Mouse (Mus musculus) left cerebral cortex, postnatal 4 days (tissue): ENCODE data around the gene Myof. TPM values are rescaled to one million over a fixed set of nuclear protein-coding genes. Genes with fewer than 3 reads are reported as not detected.

Experiments used
- DNase-seq: peaks from one replicate; pipeline ENCODE4 v3.0.0-alpha.2; 2022
- intact Hi-C: fragments of 180-260 bp; cut with DNase I; formaldehyde crosslinking; loops from one replicate; pipeline ENCODE4 v1.15.1; 2025
- total RNA-seq, 2 experiments: library from RNA; stranded (reverse); gene quantifications; 2 replicates each; pipeline ENCODE4 v1.2.3; 2021

Myof gene
- total RNA-seq, 2 experiments from 2014 or later = 8.0 to 8.9 TPM

DNA sequence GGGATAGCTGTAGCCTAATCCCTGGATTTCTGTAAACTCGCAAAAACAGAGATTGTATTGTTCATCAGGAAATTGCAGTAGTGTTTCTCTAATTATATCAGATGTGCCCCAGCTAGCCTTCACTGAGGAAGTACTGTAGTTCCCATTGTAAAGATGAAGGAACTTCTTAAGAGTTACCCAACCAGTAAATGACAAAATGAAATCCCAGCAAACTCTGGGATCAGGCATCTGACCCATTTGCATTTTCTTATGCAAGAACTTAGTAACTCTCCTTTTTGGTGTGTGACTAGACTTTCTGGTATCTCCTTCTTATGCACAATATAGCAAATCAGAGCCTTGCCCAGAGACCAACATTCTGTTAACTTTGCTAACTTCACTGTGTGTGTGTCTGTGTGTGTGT lies 32.0 kb downstream of the Myof start:
- intact Hi-C loops = no loop called here
- no peak for DNase-seq

DNA sequence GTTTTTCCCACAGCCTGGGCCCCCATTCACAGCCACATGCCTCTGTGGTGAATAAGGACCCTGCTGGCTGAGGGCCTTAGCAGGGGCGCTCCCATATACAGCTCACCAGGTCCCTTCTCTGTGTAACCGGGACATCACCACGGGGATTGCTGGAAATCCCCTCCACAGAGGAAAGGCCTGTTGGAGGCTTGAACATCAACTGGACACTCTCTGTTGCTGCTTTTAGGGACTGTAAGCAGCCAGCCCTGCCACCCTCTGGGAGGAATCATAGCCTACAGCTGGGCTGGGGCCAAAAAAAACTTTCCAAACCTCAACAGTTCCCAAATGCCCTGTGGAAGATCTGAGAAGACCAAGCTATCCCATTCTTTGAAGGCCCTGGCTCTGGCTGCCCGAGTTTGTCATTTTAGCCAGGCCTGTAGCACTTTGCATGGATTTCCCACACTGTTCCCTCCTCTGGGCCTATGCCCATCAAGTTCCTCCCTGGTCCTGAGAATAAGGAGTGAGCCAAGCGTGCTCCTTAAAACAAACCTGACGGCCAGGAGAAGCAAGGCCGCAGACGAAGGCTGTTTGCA lies 38.5 kb downstream of the Myof start:
- no peak for DNase-seq
- intact Hi-C loops = no loop called here

DNA sequence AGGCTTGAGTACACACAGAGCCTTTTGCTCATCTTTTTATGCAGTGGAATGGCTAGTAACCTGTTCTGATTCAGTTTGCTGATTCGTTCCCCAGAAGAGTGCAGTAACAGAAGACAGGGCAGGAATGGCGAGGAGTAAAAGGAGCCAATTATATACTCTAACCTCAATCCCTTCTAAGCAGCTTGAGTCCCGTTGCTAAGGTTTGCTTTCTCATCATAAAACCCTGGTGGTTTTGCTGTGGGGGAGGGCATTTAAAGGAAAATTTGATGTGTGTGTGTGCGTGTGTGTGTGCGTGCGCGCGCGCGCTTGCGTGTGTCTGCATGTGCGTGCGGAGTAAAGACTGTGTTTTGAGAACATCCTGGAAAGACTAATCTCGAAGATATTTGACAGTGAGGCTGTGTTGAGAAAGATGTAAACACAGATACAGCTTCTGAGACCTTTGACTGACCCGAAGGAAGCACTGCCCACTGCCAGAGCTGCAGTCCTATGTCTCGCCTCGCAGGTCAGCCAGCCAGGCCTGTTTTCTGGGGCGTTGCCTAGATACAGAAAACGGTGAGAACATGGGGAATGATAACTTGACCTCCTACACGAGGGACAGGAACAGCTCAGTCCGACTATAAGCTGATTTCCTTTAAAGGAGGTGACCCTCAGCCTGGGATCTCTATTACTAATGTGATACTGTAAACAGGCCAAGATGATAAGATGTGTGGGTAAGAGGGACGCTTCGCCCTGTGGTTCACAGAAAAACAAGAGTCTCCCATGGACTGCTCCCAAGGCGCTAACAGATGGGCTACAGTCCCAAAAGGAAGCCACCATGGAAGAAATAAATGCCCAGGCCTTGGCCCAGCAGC lies 39.5 kb downstream of the Myof start:
- DNase-seq = no peak
- intact Hi-C loops = no loop called here

DNA sequence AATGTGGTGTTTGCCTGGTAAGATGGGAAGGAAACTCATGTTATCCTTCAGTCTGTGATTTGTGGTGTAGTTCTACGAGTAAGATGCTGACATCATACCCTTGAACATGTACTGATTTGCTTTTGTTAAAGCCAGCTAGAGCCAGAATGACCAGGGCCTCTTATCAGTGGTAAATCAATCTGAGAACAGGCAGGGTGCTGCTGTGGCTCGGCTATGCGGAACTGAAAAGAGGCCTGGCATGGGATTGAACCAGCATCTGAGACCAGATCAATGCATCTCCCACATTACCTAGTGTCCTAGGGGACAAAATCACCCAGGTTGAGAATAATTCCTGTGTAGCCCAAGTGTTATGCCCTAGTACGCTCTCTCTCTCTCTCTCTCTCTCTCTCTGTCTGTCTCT lies 40.6 kb downstream of the Myof start:
- no peak for DNase-seq
- intact Hi-C loops = no loop called here

DNA sequence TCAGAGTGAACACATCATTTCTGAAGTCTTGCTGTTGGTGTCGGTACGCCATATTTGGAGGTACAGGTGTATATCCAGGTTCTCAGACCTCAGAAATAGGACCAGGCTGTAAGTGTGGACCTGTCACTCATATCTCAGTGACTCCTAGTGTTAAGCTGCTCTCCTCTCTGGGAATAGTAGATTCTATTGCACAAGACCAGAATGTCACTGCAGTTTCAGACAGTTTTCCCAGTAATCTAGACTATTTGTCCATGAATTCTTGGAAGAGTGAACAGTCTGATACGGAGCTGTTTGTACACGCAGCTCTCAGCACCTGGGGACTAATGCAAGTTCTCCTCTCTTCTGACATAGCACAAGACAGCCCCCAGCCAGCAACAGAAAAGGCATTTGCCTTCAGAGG lies 42.4 kb downstream of the Myof start:
- intact Hi-C loops = no loop called here
- DNase-seq = no peak

DNA sequence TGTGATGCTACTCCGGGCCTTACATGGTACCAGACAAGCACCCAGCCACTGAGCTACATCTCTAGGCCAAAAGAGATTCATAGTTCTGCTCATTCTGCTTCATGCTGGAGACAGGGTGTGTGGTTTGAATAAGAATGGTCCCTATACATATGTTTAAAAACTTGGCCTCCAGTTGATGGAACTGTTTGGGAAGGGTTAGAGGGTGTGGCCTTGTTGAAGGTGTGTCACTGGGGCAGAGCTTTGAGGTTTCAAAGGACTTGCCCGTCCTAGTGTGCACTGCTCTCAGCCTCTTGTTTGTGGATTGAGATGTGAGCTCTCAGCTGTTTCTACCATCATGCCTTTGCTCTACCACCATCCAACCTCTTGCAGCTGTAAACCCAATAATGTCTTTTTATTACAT lies 43.4 kb downstream of the Myof start:
- no peak for DNase-seq
- intact Hi-C loops = no loop called here

DNA sequence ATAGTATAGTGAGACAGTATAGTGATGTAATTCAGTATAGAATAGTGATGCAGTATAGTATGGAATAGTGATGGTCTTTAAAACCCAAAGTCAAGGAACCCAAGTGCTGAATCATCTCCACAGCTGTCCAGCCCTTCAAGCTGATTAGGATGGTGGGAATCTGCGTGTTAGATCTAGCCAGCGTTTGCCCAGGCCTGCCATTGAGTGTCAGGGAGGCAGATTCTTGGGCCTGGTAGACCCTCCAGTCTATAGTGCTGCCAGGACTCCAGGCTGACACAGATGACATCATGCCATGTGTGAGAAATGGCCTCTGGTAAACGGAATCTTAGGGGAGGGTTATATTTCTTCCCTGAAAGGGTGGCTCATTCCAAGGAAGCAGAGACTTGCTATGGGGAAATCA lies 49.1 kb downstream of the Myof start:
- intact Hi-C loops = no loop called here
- DNase-seq = no peak

DNA sequence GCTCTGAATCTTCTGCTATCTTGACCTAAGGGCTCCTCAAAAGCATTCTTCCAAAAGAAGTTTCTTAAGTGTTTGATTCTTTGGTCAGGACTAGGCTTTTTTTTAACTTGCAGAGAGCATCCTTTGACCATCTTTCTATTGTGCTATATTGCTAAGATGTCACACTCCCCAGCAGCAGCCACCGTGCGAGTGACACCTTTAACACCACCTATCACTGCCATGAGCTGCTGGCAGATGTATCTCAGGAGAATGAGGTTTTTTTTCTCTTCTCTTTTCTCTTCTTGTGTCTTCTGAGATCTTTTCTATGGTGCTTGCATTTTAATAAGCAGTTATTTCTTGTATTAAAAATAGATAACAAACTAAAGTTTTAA lies 51.2 kb downstream of the Myof start:
- intact Hi-C loops = no loop called here

DNA sequence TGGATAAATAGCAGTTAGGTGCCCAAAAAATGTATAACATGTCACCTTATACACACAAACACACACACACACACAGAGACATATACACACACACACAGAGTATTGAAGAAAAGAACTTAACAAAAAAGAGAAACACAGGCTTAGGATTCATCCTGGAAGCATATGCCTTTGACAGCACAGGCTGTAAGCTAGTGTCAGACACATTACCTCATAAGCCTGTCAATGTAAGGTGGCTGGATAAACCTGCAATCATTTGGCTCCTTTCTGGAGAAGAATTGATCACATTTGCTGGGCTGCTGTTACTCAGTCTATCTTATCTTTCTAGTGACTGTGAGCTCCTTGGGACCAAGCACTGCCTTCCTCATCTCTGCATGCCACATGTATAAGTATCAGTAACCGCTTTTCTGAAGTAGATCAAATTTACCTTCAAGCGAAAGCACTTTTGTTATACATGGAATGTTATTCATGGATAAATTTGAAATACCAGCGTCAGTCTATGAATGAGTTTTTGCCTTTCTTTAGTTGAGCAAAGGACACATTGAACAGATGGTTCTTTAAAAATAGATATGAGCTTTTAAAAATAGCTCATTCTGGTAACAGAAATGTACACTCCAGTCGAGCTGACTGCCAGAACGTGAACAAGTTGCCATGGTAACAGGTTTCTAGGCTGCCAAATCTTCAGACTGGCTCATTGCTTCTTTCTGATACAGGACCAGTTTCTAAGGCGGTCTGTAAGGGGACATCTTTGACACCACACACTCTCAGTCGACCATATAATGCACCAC lies 51.8 kb downstream of the Myof start:
- intact Hi-C loops = no loop called here
- peak; percentile 26 for DNase-seq

More for the DNA sequence above, 51.2 kb downstream of the Myof start:
- no peak for DNase-seq

DNA sequence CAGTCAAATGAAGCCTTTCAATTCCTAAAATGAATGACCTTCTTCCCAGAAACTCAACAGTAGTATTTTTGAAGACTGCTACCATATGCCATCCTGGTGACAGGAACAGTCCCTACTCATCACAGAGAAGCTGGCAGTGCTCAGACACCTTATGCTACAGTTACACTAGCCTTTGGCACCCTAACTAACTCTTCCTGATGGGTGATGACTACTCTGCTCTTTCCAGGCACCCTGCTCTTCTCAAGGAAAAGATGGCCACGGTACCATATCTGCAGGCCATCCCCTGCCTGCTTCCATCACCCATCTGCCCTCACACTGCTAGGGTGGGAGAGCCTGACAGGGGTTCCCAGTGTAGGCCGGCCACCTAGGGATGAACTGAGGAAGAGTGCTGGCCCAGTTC lies 53.4 kb downstream of the Myof start:
- intact Hi-C loops = no loop called here

DNA sequence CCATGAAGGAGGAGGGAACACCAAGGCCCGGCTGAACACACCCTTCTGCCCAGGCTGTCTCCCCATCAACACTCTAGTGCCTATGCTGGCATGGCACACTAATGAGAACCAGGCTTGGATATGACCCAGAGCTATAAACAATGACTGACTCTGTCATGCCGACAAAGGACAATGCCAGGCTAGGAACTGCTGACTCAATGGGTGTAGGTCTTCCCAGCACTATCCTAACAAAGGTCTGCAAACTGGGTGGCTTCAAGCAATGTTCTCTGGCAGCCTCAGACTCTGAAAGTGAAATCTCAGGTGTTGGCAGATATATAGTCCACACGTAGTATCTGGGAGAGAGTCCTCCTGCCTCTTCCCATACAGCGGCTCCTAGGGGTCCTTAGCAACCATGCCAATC lies 55.2 kb downstream of the Myof start:
- intact Hi-C loops = no loop called here
- no peak for DNase-seq

More for the DNA sequence above, 53.4 kb downstream of the Myof start:
- DNase-seq = no peak

DNA sequence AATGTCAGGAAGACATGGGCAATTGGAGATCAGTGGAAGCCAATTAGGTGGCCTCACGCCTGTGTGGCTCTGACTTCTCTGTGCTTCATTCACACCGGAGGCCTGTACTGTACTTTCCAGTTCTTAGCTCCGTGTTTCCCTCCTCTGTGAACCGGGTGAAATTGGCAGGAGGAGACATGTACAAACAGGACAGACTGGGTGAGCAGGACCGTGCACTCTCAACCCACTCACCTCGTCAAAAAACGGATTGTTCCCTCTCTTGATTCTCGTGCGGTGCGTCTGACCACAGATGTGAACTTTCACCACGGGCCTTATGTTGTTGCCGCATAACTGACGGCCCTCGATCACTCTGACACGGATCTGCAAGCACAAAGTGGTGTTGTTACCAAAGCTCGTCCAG lies 57.6 kb downstream of the Myof start:
- DNase-seq = no peak
- intact Hi-C loops = no loop called here

DNA sequence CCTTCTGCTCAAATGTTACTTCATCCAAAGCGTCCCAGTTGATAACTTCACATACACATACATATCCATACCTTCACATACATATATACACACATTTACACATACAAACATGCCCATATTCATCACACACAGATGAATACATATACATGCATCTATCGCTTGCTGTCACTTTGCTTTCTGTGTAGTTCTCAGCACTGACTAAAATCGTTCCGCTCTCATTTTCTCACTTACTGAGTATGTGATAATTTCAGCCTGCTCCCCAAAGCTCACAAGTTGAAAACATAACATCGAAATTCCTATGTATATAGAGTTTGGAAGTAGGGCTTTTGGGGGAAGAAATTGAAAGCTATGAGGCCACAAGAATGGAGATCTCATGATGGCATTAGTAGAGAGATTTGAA lies 67.4 kb downstream of the Myof start:
- intact Hi-C loops = no loop called here
- no peak for DNase-seq

DNA sequence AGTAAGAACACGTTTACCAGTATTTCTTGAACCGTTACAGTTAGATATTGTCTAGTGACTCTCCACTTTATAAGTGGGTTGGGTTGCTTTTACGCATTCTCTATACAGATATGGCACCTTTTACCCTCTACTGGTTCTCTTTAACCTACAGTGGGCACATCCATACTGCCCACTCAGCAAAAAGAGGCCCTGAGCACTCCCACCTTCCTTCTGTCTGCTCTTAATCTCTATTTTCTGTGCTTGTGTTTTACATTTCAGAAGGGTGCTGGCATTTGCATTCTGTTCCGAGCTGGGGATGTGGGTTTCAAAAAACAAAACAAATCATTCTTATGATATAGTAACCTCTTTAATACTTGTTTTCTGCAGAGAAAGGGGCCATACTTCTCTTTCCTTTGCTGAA lies 72.8 kb downstream of the Myof start:
- DNase-seq = no peak
- intact Hi-C loops = no loop called here

DNA sequence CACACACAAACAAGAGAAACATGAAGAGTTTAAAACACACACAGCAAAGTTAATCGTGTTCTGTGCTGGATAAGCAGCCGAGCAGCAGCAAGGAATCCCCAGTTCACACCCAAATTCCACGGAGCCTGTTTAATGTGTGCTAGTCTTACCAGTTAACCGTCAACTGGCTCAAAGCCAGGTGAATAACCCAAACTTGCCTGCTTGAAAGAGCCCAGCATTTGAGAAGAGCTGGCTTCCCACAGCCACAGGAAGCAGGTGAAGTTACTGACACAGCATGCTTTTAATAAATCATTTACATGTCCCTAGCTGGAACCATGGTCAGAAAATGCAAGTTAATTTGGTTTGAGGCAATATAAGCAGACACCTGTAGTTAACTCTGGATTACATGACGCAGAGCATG lies 73.4 kb downstream of the Myof start:
- no peak for DNase-seq
- intact Hi-C loops = no loop called here

DNA sequence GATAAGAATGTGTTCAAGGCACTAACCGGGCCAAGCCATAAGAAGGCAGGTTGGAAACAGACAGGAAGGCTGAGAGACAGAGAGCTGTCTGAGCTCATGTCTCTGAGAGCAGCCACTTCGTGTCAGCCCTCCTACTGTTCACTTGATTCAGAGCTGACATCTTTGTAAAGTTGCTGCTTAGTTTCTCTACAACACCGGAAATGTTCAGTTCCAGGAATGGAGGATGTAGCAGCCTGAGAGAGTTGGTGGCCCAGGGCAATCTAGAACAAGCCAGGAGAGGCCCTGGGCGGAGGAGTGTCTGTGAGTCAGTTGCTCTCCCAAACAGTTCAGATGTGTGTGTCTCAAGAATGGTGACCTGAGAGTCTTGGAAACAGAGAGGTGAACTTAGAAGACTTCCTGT lies 77.5 kb downstream of the Myof start:
- no peak for DNase-seq
- intact Hi-C loops = no loop called here

DNA sequence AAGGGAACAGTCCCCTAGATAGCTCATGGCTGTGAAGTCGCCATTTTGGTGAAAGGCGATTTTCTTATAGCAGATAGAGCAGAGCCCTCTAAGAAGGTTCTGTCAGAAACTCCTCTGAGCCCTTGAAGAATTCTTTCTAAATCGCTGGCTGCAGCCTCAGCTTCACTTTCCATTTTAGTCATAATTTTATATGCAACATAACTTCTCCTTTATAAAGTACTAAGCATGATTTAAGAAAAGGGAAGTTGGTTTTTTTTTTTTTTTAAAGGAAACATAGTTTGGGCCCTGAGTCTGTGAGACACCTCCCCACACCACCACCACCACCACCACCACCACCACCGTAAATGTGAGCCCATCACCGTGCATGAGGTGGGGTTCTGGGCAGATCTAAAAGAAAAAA lies 80.0 kb downstream of the Myof start:
- no peak for DNase-seq
- intact Hi-C loops = no loop called here

DNA sequence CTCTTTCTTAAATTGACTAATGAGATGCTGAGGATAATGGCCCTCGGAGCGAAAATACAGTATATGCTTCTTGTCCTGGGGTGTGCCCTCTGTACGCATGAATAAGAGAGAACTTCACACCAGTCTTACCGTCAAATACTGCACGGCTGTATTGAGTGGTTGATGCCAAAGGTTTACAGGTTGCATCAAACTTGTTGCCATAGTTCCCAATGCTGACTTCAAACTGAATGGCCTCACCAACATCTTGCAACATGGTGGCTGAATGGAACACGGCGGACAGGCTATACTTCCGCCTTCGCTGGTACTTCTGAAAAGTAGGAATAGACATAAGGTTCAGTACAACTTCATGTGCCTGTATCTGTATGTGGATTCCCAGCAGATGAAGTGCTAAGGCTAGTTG lies 82.6 kb downstream of the Myof start:
- no peak for DNase-seq
- intact Hi-C loops = no loop called here

DNA sequence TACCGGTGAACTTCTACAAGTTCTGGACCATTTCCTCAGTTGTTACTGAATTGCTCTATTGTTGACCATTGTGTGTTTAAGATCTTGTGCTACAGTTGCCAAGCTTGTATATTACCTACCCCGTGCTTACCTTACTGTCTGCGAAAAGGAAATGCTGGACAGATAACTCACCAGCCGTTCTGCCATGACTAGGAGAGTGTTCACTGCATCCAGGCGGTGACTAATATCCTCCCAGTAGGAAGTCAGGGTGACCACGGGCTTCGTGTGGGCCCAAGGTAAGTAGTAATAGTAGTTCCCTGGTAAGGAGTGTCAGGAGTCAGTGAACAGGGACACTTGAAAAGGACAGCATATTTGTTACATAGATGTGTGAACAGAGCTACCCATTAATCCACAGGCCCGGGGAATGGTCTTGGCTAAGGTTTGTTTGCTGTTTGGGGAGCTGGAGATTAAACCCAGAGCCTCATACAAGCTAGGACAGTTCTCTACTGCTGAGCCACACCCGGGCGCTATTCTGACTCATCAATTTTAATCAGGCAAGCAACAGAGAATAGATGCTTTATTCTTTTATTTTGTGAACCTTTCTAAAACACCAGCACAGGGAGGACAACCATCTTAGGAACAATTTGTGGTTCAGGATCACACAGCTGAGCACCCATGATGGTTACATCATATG lies 83.7 kb downstream of the Myof start:
- no peak for DNase-seq
- intact Hi-C loops = loop anchor here (10.0 kb wide), 1 partner anchor 235 kb away; no protein-coding TSS in a partner anchor

DNA sequence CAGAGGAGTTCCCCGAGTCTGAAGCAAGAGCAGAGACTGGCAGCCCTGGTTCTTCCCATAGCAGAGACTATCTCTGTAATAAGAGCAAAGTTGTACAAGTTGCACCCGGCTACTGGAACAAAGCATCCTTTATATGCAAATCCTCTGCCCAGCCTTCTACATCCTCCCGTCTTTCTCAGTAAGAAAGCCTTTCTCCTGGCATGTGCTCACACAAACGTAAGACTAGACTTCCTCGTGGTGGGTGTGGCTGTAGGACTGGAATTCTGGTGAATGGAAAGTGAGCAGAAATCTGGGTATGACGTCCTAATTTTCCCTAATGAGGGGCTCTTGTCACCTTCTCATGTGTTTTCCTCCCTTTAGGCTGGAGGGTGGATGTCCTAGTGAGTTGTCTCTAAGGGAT lies 84.3 kb downstream of the Myof start:
- DNase-seq = no peak
- intact Hi-C loops = loop anchor here (10.0 kb wide), 1 partner anchor 236 kb away; no protein-coding TSS in a partner anchor

DNA sequence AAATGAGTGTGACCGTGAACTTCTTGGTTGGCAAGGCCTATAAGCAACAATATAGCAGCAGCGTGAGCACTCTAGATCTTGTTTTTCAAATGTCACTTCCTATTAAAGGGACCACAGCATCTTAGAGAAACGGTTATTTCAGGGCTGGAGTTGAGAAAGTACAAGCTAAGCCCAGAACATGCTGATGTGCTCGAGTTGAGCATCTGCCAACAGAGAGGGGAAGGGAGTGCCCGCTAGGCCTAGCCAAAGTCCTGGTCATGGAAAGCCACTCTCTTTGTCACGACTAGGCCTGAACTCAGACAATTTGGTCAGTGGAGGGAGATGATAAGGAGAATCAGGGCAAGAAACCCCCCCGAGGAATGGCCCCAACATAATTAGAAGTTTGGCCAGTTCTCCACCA lies 86.1 kb downstream of the Myof start:
- intact Hi-C loops = loop anchor here (10.0 kb wide), 1 partner anchor 238 kb away; no protein-coding TSS in a partner anchor
- no peak for DNase-seq
